Mouse (Mus musculus) CH12.LX (cell line): Measurements from ENCODE around the gene Tnfaip6.

Experiments used
- CHD2 ChIP-seq: IDR thresholded peaks from 2 replicates; pipeline ENCODE4 v1.6.1; 2011; ENCODE audit warnings: low read length, improper control_type of control experiment
- CTCF ChIP-seq, 2 experiments: IDR thresholded peaks in 1 of 2; conservative IDR thresholded peaks in 1 of 2; 2 replicates each; pipeline ENCODE4 v1.5.1; 2011 to 2012; ENCODE audit warnings: low read depth in 2 of 2, low read length in 2 of 2, improper control_type of control experiment in 1 of 2, inconsistent platforms in 1 of 2, mild to moderate bottlenecking in 1 of 2, moderate library complexity in 1 of 2
- ELF1 ChIP-seq: IDR thresholded peaks from 2 replicates; pipeline ENCODE4 v1.6.1; 2014; ENCODE audit warnings: low read depth, mild to moderate bottlenecking, inconsistent platforms, low read length, improper control_type of control experiment
- EP300 ChIP-seq: IDR thresholded peaks from 2 replicates; pipeline ENCODE4 v1.6.1; 2011; ENCODE audit warnings: low read length, improper control_type of control experiment
- IRF4 ChIP-seq: IDR thresholded peaks from 2 replicates; pipeline ENCODE4 v1.6.1; 2014; ENCODE audit warnings: low read depth, mild to moderate bottlenecking, inconsistent platforms, low read length, improper control_type of control experiment
- JUND ChIP-seq: conservative IDR thresholded peaks from 2 replicates; pipeline ENCODE4 v1.6.1; 2011; ENCODE audit warnings: low read depth, low read length, improper control_type of control experiment
- POLR2A ChIP-seq: IDR thresholded peaks from 2 replicates; pipeline ENCODE4 v1.6.1; 2011; ENCODE audit warnings: low read depth, mild to moderate bottlenecking, improper control_type of control experiment, low read length
- POLR2AphosphoS2 ChIP-seq: IDR thresholded peaks from 2 replicates; pipeline ENCODE4 v1.6.1; 2011; ENCODE audit warnings: low read depth, low read length, improper control_type of control experiment
- USF1 ChIP-seq: IDR thresholded peaks from 2 replicates; pipeline ENCODE4 v1.6.1; 2014; ENCODE audit warnings: low read depth, mild to moderate bottlenecking, inconsistent platforms, low read length, improper control_type of control experiment
- ZMIZ1 ChIP-seq: IDR thresholded peaks from 2 replicates; pipeline ENCODE4 v1.6.1; 2012; ENCODE audit warnings: low read depth, mild to moderate bottlenecking, inconsistent platforms, low read length, improper control_type of control experiment

- TF ChIP-seq EP300: no peak
- no peak for TF ChIP-seq CTCF (conservative IDR thresholded peaks at IDR 0.05 in 1 of 2, IDR thresholded peaks at IDR 0.05 in 1 of 2; ENCODE audit: low read depth in 2 of 2, low read length in 2 of 2)
- TF ChIP-seq JUND: no peak
- no peak for TF ChIP-seq ELF1
- TF ChIP-seq IRF4: no peak
- no peak for TF ChIP-seq POLR2A
- no peak for TF ChIP-seq CHD2
- TF ChIP-seq POLR2AphosphoS2: no peak
- TF ChIP-seq USF1: no peak
- no peak for TF ChIP-seq ZMIZ1
Measured at GRCm38 (mm10) chr2:51991447-51991846, 46.4 kb upstream of the Tnfaip6 start.
